Mouse (Mus musculus) myocyte (in vitro differentiated cells): Measurements from ENCODE around the gene Rbfox1.

Source experiments
- CEBPB ChIP-seq: IDR thresholded peaks from 2 replicates; pipeline ENCODE4 v1.6.1; 2011; ENCODE audit warnings: mild to moderate bottlenecking, moderate library complexity; ENCODE audit not compliant: poor library complexity, insufficient read depth, severe bottlenecking
- E2F4 ChIP-seq: IDR thresholded peaks from one replicate; pipeline ENCODE4 v1.6.1; 2011; ENCODE audit warnings: mild to moderate bottlenecking, control low read depth, moderate library complexity; ENCODE audit not compliant: insufficient read depth
- MAX ChIP-seq: IDR thresholded peaks from one replicate; pipeline ENCODE4 v1.6.1; 2011; ENCODE audit warnings: low read depth, mild to moderate bottlenecking, control low read depth
- MYOD1 ChIP-seq, 3 experiments: IDR thresholded peaks; one replicate each; pipeline ENCODE4 v1.6.1; 2011; ENCODE audit warnings: control low read depth in 2 of 3, low read depth in 2 of 3, mild to moderate bottlenecking in 2 of 3, moderate library complexity in 1 of 3; ENCODE audit not compliant: insufficient read length in 2 of 3, control insufficient read depth in 1 of 3
- MYOG ChIP-seq, 3 experiments: IDR thresholded peaks; one replicate each; pipeline ENCODE4 v1.6.1; 2011; ENCODE audit warnings: control low read depth in 2 of 3, low read depth in 2 of 3, mild to moderate bottlenecking in 2 of 3; ENCODE audit not compliant: insufficient read length in 2 of 3, control insufficient read depth in 1 of 3, insufficient read depth in 1 of 3
- POLR2A ChIP-seq: IDR thresholded peaks from one replicate; pipeline ENCODE4 v1.6.1; 2011; ENCODE audit warnings: low read depth, mild to moderate bottlenecking, control low read depth, moderate library complexity; ENCODE audit not compliant: insufficient read length
- POLR2AphosphoS2 ChIP-seq: IDR thresholded peaks from one replicate; pipeline ENCODE4 v1.6.1; 2011; ENCODE audit warnings: low read depth, control low read depth; ENCODE audit not compliant: insufficient read length
- REST ChIP-seq: IDR thresholded peaks from one replicate; pipeline ENCODE4 v1.6.1; 2011; ENCODE audit warnings: mild to moderate bottlenecking, control low read depth, moderate library complexity; ENCODE audit not compliant: insufficient read depth, insufficient read length
- SRF ChIP-seq: IDR thresholded peaks from one replicate; pipeline ENCODE4 v1.6.1; 2011; ENCODE audit warnings: low read depth; ENCODE audit not compliant: control insufficient read depth, insufficient read length
- TCF12 ChIP-seq: IDR thresholded peaks from one replicate; pipeline ENCODE4 v1.6.1; 2011; ENCODE audit warnings: mild to moderate bottlenecking, control low read depth; ENCODE audit not compliant: poor library complexity, insufficient read depth, severe bottlenecking
- TCF3 ChIP-seq: IDR thresholded peaks from one replicate; pipeline ENCODE4 v1.6.1; 2011; ENCODE audit warnings: low read depth, control low read depth; ENCODE audit not compliant: insufficient read length
- USF1 ChIP-seq: IDR thresholded peaks from one replicate; pipeline ENCODE4 v1.6.1; 2011; ENCODE audit warnings: low read depth, mild to moderate bottlenecking, control low read depth, moderate library complexity

GRCm38 (mm10) chr16:7212756-7213155 lies 1327.6 kb downstream of the Rbfox1 start:
- TF ChIP-seq USF1 (no peak), CEBPB (no peak), TCF12 (no peak), POLR2A (no peak), MYOG (IDR thresholded peaks at IDR 0.05; ENCODE audit: control insufficient read depth in 1 of 3, insufficient read depth in 1 of 3, insufficient read length in 2 of 3, low read depth in 2 of 3) (no peak), POLR2AphosphoS2 (no peak), E2F4 (no peak), MYOD1 (IDR thresholded peaks at IDR 0.05; ENCODE audit: control insufficient read depth in 1 of 3, insufficient read length in 2 of 3, low read depth in 2 of 3) (no peak), REST (no peak), MAX (no peak), TCF3 (no peak), SRF (no peak)
